Mouse (Mus musculus) 416B (cell line): ENCODE results near the gene Tcta.
A peak's percentile ranks its signal among the peaks of the same experiment; 100 is the strongest.
"Not testable (repeated sequence)": the region's sequence is repeated elsewhere in the genome, so short reads cannot be mapped to it uniquely, and the experiment has no call there.

ENCODE experiments used
- DNase-seq: peaks from one replicate; pipeline ENCODE4 v3.0.0; 2011; ENCODE audit warnings: low read depth

The Tcta gene

GRCm38 (mm10) chr9:108305629-108306520, at the start of gene Tcta, which contains the start of gene Rhoa:
Gene Tcta (minus strand): TSS chr9:108306160.
Gene Rhoa (plus strand): TSS chr9:108306129.
- DNase-seq, result peak; percentile 100

DNA sequence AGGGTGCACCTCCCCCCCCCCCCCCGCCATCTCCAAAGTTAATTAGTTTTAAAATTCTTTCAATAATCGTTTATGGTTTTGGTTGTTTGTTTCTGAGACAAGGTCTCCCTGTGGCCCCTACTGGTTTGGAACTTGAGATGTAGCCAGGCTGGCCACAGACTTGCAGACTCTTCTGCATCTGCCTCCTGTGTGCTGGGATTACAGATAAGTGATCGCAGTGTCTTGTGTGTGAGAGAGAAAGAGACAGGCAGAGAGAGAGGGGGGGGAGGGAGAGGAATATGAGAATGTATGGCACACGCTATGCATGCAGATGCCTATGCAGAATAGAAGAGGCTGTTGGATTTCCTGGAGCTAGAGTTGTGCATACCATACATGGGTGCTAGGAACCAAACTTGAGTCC, 43.8 kb upstream of the Tcta start:
- DNase-seq, result no peak

- DNase-seq, result peak; percentile 29
These were observed 42.3 kb upstream of the Tcta start for GRCm38 (mm10) chr9:108348290-108348680.

GRCm38 (mm10) chr9:108347540-108348289, 41.8 kb upstream of the Tcta start, which contains the start of gene Usp4:
Gene Usp4 (plus strand): TSS chr9:108347853.
- peak; percentile 88 for DNase-seq

GRCm38 (mm10) chr9:108347024-108347423, 41.1 kb upstream of the Tcta start:
- DNase-seq, result no peak

GRCm38 (mm10) chr9:108344471-108344870, 38.5 kb upstream of the Tcta start:
- no peak for DNase-seq

GRCm38 (mm10) chr9:108343835-108344234, 37.9 kb upstream of the Tcta start:
- DNase-seq, result no peak

DNA sequence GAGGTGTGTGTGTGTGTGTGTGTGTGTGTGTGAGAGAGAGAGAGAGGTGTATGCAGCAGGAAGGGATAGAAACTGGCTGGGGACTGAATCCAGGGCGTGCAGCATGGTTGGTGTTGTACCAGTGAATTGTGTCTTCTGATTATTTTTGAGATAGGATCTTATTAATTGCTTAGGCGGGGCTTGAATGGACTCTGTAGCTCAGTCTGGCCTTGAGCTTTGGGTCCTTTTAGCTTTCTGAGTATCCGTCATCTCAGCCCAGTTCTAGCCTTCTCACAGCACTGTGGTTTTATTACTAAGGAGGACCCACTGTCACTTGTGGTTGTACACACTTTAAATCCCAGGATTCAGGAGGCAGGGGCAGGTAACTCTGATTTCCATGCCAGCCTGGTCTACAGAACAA, 37.4 kb upstream of the Tcta start:
- peak; percentile 34 for DNase-seq

- peak; percentile 84 for DNase-seq
These were observed 36.4 kb upstream of the Tcta start for GRCm38 (mm10) chr9:108342301-108342831.

- peak; percentile 49 for DNase-seq
These were observed 35.8 kb upstream of the Tcta start for GRCm38 (mm10) chr9:108341801-108342200.

GRCm38 (mm10) chr9:108341139-108341475, 35.1 kb upstream of the Tcta start:
- DNase-seq, result no peak

GRCm38 (mm10) chr9:108340258-108341138, 34.5 kb upstream of the Tcta start:
- peak; percentile 91 for DNase-seq

DNA sequence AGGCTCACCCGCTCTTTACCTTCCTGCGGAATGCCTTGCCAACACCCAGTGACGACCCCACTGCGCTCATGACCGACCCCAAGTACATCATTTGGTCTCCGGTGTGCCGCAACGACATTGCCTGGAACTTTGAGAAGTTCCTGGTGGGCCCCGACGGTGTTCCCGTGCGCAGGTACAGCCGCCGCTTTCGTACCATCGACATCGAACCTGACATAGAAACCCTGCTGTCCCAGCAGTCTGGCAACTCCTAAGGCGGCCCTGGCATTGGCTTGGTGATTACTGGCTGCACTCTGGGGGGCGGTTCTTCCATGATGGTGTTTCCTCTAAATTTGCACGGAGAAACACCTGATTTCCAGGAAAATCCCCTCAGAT, 33.9 kb upstream of the Tcta start:
- peak; percentile 64 for DNase-seq

DNA sequence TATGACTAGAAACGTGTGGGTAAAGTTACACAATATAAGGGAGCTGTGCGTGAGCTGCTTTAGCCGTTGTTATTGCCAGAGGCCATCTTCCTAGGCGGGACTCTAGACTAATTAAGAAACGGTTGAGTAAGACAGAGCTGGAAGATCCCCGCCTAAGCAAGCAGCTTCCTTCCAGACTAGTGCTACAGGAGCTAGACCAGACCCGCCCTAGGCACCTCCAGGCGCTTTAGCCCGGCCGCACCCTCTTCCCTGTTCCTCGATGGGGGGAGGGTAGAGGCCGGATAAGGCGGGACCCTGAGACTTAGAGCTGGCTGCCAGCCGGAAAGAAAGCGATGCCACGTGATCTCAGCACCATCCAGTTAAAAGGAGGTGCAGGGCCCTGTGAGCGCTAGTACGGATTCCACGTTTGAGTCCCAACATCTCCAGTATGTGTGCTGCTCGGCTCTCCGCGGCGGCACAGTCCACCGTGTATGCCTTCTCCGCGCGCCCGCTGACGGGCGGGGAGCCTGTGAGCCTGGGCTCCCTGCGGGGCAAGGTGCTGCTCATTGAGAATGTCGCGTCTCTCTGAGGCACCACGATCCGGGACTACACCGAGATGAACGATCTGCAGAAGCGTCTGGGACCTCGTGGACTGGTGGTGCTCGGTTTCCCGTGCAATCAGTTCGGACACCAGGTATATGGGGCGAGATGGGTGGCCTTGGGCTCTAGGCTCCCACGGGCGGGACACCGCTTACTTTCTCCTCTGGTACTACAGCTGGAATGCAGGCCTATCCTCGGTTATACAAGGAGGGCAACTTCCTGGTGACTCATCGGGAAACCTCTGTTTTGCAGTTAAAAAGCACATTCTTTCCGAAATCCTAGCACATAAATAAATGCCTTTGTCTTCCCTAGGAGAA, 33.2 kb upstream of the Tcta start, which contains the start of gene Gpx1:
Gpx1 (plus strand) TSS at position 18 of the 896 bp plus-strand sequence.
- peak; percentile 99 for DNase-seq

DNA sequence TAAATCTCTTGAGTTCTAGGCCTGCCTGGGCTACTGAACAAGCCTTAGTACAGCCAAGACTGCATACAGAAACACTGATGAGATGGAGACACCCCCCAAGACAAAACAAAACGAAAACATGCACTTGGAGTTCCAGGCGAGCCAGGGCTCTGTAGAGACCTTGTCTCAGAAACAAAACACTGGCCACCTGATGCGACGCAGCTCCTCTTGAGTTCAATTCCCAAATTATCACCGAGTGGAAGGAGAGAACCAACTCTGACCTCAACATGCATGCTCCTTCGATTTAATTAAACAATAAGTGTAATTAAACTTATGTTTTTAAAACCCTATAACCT, 32.6 kb upstream of the Tcta start:
- DNase-seq, result no peak

DNA sequence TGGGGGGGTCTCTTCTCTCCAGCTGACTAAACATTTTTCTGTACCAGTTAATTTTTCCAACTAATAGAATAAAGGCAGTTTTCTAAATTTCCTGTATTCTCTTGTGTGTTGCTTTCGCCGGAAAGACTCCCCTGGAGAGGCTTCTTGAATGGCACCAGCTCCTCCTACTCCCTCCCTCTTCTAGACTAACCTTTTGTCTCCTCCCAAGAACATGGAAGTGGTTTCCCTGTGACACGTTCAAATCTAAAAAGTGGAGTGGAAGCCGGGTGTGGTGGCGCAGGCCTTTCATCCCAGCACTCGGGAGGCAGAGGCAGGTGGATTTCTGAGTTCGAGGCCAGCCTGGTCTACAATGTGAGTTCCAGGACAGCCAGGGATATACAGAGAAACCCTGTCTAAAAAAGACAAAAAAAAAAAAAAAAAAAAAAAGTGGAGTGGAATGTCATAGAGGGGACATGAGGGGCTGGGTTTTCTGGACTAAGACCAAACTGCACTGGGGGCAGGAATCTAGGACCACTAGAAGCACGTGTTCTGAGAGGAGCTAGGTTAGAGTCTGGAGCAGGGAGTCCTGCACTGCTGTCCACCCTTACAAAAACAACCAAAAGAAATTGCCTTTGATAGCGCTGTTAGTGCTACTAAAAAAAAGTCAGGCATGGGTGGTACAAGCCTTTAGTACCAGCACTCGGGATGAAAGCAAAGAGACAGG, 32.0 kb upstream of the Tcta start:
- DNase-seq, result no peak

DNA sequence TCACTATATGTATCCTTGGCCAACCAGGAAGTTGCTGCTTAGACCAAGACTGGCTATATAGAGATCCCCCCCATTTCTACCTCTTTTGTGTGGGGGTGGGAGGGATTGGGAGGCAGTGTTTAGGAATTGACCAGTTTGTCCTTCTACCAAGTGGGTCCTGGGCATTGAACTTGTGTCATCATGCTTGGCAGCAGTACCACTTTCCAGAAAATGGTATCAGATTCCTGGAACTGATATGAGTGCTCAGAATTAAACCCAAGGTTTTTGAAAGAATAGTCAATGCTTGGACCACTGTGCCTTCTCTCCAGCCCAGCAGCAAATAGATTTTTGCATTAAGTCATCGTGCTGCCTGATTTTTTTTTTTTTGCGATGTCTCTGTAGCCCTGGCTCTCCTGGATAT, 19.9 kb upstream of the Tcta start:
- no peak for DNase-seq

DNA sequence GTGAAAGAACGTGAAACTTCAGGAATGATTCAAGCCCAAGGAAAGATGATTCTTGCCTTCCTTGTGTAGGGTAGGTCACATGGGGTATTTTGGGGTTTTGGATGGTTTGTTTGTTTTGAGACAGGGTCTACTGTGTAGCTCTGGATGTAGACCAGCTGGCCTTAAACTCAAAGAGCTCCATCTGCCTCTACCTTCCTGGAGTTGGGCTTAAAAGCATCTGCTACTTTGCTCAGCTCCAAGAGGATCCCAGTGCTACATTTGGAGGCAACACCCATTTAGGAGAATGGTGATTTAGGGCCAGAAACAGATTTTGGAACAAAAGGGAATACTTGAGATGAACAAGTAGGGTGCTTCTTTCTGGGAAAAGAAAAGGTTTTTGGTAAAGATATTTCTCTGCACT, 18.8 kb upstream of the Tcta start:
- DNase-seq, result no peak

GRCm38 (mm10) chr9:108322054-108322453, 16.1 kb upstream of the Tcta start:
- DNase-seq, result not testable (repeated sequence)

- DNase-seq, result no peak
These were observed 12.5 kb upstream of the Tcta start for GRCm38 (mm10) chr9:108318462-108318861.
